Mouse (Mus musculus) midbrain, embryonic 12.5 days (tissue): ENCODE data around the gene Nasp. TPM values are rescaled to one million over a fixed set of nuclear protein-coding genes. Genes with fewer than 3 reads are reported as not detected.

Experiments used
- ATAC-seq: fragments of 200-750 bp; cut with Nextera tagmentation; 2 replicates; pipeline ENCODE4 v1.8.0; 2017; ENCODE audit warnings: low read depth, moderate TSS enrichment, moderate library complexity; ENCODE audit not compliant: low FRiP score
- H3K27ac ChIP-seq: fragments of 300-500 bp; sonication (generic); replicated peaks from 2 replicates; pipeline ENCODE4 v1.5.1; 2016; ENCODE audit warnings: mild to moderate bottlenecking
- H3K27me3 ChIP-seq: fragments of 300-500 bp; sonication (generic); 2 replicates; pipeline ENCODE4 v1.6.1; 2016; ENCODE audit warnings: mild to moderate bottlenecking
- H3K36me3 ChIP-seq: fragments of 300-500 bp; sonication (generic); 2 replicates; pipeline ENCODE4 v1.6.1; 2016
- H3K4me1 ChIP-seq: fragments of 300-500 bp; sonication (generic); 2 replicates; pipeline ENCODE4 v1.6.1; 2016
- H3K4me2 ChIP-seq: fragments of 300-500 bp; sonication (generic); replicated peaks from 2 replicates; pipeline ENCODE4 v1.6.1; 2016; ENCODE audit warnings: mild to moderate bottlenecking, moderate library complexity
- H3K4me3 ChIP-seq: fragments of 300-500 bp; sonication (generic); 2 replicates; pipeline ENCODE4 v1.5.1; 2016; ENCODE audit warnings: mild to moderate bottlenecking
- H3K9ac ChIP-seq: fragments of 300-500 bp; sonication (generic); replicated peaks from 2 replicates; pipeline ENCODE4 v1.6.1; 2016; ENCODE audit warnings: mild to moderate bottlenecking, moderate library complexity
- H3K9me3 ChIP-seq: fragments of 300-500 bp; sonication (generic); 2 replicates; pipeline ENCODE4 v1.6.1; 2016; ENCODE audit warnings: mild to moderate bottlenecking
- WGBS: fragments of 180-500 bp; shearing (Covaris S2); methylation state at CpG from one replicate; pipeline ENCODE4 v1.1.7; 2016; 5-methylcytosine and 5-hydroxymethylcytosine counted together
- polyA plus RNA-seq: library from polyadenylated mRNA; unstranded; fragments of >200 nt; fragmentation: Nextera tagmentation; extraction: Ambion mirVana; gene quantifications from 2 replicates; pipeline ENCODE4 v1.2.1, GENCODE M21; 2016

Nasp gene
- polyA plus RNA-seq, 1 experiment from 2014 or later: 229 TPM

DNA sequence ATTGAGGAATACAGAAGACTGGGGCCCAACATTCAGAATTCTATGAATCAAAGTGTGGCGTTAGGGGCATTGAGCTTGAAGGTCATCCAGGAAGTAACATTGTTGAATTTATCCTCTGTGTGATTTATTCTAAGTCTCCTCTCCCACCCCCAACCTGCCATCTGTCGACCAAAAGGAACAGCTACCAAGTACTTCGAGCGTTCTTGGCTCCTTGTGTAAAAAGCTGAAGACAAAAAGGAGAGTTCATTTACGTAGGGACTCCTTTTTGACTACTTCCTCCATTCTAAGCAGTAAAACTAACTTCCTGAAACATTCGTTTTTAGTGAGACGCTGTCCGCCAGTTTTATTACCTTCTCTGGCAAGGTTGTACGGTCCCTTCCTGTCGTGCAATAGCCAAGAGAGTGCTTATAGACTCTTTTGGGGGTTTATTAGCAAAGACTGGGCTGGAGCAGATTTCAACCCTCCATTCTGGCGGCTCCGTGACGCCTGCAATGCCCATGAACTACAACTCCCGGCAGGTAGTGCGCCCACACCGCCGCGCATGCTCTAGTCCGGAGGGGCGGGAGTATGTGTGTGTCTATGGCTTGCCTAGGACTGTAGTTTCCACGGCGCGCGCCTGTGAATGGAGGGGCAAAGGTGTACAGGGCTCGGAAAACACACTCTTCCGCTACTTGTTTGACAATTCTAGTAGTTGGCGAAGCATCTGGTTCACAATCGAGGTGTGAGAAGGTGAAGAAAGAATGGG lies 71.0 kb downstream of the Nasp start:
- ATAC-seq: peak; percentile 95
- Histone ChIP-seq H3K9me3 (no peaks in the 10 kb centered on the region), H3K9ac (peak overlapping the region; percentile 79), H3K4me3 (peak overlapping the region; percentile 85), H3K4me2 (peak overlapping the region; percentile 81), H3K27ac (peak overlapping the region; percentile 93), H3K27me3 (no peaks in the 10 kb centered on the region), H3K36me3 (peaks cover 16% of the 10 kb centered on the region), H3K4me1 (peaks cover 17% of the 10 kb centered on the region)
- under 1% methylated on average over 28 of the region's 28 CpGs for WGBS

DNA sequence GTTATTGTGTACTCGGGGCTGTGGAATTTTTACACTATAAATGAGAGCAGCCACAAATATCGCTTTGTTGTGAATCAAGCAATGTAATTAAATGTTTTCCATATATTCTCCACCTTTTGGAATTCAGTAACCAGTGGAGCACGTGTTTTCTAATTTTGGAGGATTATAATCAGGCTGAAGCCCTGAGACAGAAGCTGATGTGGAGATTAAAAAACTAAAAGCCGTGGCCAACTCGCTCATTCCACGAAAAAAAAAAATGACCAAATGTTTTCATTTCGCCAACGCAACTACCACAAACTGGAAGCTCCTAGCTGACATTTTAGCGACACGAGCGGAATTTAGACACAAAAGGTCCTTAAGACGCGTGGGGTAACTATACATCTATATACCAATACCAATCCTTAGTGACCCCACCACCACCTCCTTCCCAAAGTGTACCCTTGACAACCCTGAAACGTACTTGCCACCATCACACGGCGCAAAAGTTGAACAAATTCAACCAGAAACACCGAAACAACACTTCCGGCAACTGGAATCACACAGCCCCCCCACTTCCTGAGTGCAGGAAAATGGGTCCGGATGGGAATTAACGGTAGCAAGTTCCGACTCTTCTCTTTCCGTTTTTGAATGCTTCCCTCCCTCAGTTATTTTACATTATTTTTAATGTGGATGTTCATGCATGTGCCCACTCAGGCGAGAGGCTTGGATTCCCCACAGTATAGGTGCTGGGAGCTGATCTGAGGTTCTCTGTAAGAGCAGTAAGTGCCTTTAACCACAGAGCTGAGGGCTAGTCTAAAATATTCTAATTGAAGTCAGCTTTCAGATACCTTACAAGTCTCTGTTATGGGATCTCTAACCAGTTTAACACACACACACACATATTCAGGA lies 72.1 kb downstream of the Nasp start, which contains the start of gene Tmem69:
Tmem69 (minus strand) TSS at position 524 of the 888 bp plus-strand sequence.
- 4% methylated on average over 23 of the region's 23 CpGs for WGBS
- Histone ChIP-seq H3K4me3 (peak within 1 kb of the TSS; percentile 85), H3K27me3 (no peaks in the 10 kb centered on the region), H3K9me3 (no peaks in the 10 kb centered on the region), H3K27ac (peak within 1 kb of the TSS; percentile 93), H3K36me3 (peaks cover 16% of the 10 kb centered on the region), H3K9ac (peak within 1 kb of the TSS; percentile 79), H3K4me1 (peaks cover 17% of the 10 kb centered on the region), H3K4me2 (peak within 1 kb of the TSS; percentile 81)
- ATAC-seq: no peak

DNA sequence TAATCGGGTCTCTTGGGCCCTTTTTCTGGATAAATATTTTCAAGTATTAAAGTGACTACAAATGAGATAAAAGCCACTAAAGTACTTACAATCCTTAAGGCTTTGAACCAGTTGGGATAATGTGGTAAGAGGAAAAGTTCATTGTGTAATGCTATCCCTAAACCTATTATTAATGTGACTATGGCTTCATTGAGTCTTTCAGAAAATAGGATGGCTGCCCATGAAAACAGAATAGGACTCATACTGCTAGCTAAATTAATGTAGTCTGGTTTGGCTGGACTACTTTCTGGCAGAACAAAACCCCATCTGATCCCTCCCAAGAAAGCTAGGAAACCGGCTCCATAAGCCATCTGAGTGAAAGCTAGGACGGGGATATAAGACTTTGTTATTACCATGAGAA lies 74.7 kb downstream of the Nasp start:
- no peak for ATAC-seq
- Histone ChIP-seq H3K4me3 (no peak overlapping the region), H3K27me3 (no peaks in the 10 kb centered on the region), H3K27ac (no peak overlapping the region), H3K9ac (no peak overlapping the region), H3K4me1 (peaks cover 6% of the 10 kb centered on the region), H3K36me3 (peaks cover 16% of the 10 kb centered on the region), H3K9me3 (no peaks in the 10 kb centered on the region), H3K4me2 (no peak overlapping the region)
- WGBS: 81% methylated on average over 3 of the region's 3 CpGs

Other genes starting within 250 kb of the Nasp start
- gene Mast2, start 163.8 kb downstream of the Nasp start, polyA plus RNA-seq: 37.4 and 38.8 TPM in 2 replicates
- gene Ipp, start 120.4 kb downstream of the Nasp start, polyA plus RNA-seq: 16.5 and 16.8 TPM in 2 replicates
- 27.3 and 29.1 TPM in 2 replicates for gene Tmem69, start 72.0 kb downstream of the Nasp start, polyA plus RNA-seq
- 27.3 and 32.0 TPM in 2 replicates for gene Gpbp1l1, start 70.3 kb downstream of the Nasp start, polyA plus RNA-seq
- 3.4 and 4.6 TPM in 2 replicates for gene Ccdc17, start 31.3 kb downstream of the Nasp start, polyA plus RNA-seq
- 463 and 513 TPM in 2 replicates for gene Akr1a1, start 23.7 kb upstream of the Nasp start, polyA plus RNA-seq
- gene Prdx1, start 57.6 kb upstream of the Nasp start, polyA plus RNA-seq: 740 and 818 TPM in 2 replicates
- gene Mmachc, start 80.5 kb upstream of the Nasp start, polyA plus RNA-seq: 32.0 and 35.7 TPM in 2 replicates
- 27.6 and 28.9 TPM in 2 replicates for gene Ccdc163, start 80.6 kb upstream of the Nasp start, polyA plus RNA-seq
- gene Tesk2, start 93.0 kb upstream of the Nasp start, polyA plus RNA-seq: 5.3 and 5.7 TPM in 2 replicates
- gene Toe1, start 179.7 kb upstream of the Nasp start, polyA plus RNA-seq: 29.5 and 33.5 TPM in 2 replicates
- gene Mutyh, start 179.8 kb upstream of the Nasp start, polyA plus RNA-seq: 14.9 and 17.3 TPM in 2 replicates
- gene Hpdl, start 193.8 kb upstream of the Nasp start, polyA plus RNA-seq: 0.45 and 0.79 TPM in 2 replicates
- gene Zswim5, start 249.4 kb upstream of the Nasp start, polyA plus RNA-seq: 9.6 and 10.6 TPM in 2 replicates